10 mouse cellular contexts compared by ENCODE assay signal in genomic region chr9:52223509-52224113, GRCm38 (mm10). TPM values are rescaled to one million over a fixed set of nuclear protein-coding genes. Genes with fewer than 3 reads are reported as not detected.
A peak's percentile ranks its signal among the peaks of the same experiment; 100 is the strongest.
DNase-seq lines count a peak whose midpoint lies in the region; ATAC-seq lines count a peak whose summit lies in the region.
"Had no signal": no experiment of that assay in that cellular context is flagged by ENCODE, and none has a peak within 500 bp of the region (broad histone marks: within the 10 kb centered on the region; RNA-seq: fewer than 3 reads in every experiment).

No protein-coding gene starts in this region.

- H3K4me3 ChIP-seq in heart, embryonic 10.5 days: no peak overlapping the region
- no peak overlapping the region for H3K4me3 ChIP-seq in embryonic facial prominence, embryonic 14.5 days (ENCODE audit: low read depth, low read length)
- peak overlapping the region; percentile 14; the same call in 1 of the 2 replicates for H3K4me3 ChIP-seq in hindbrain, embryonic 16.5 days (ENCODE audit: low read length)
- no peak overlapping the region for H3K4me3 ChIP-seq in neural tube, embryonic 14.5 days (ENCODE audit: low read depth, low read length)
- H3K4me3 ChIP-seq in intestine, embryonic 15.5 days (replicated peaks): no peak overlapping the region
- H3K4me3 ChIP-seq: heart, embryonic 15.5 days; lung, embryonic 15.5 days had no signal

- no peak overlapping the region for H3K9ac ChIP-seq in embryonic facial prominence, embryonic 14.5 days (ENCODE audit: low read depth, low read length)
- H3K9ac ChIP-seq in hindbrain, embryonic 16.5 days (ENCODE audit: low read depth, low read length): peak overlapping the region; percentile 59
- H3K9ac ChIP-seq in neural tube, embryonic 14.5 days (replicated peaks; ENCODE audit: low read depth, low read length): no peak overlapping the region; the same call in 1 of the 2 replicates
- H3K9ac ChIP-seq in intestine, embryonic 15.5 days: no peak overlapping the region
- H3K9ac ChIP-seq: heart, embryonic 15.5 days; lung, embryonic 15.5 days had no signal

- ATAC-seq in embryonic facial prominence, embryonic 14.5 days (ENCODE audit: low read depth): 0 out of 2 replicates have a peak, but pooled peaks have one; percentile 50
- ATAC-seq in hindbrain, embryonic 16.5 days: peak; percentile 78
- ATAC-seq in neural tube, embryonic 14.5 days (ENCODE audit: low read depth): peak; percentile 79; the same call in 1 of the 2 replicates
- no peak for ATAC-seq in intestine, embryonic 15.5 days

- H3K27me3 ChIP-seq in heart, embryonic 10.5 days (ENCODE audit: insufficient read depth, poor library complexity, severe bottlenecking): no peaks in the 10 kb centered on the region
- no peaks in the 10 kb centered on the region for H3K27me3 ChIP-seq in embryonic facial prominence, embryonic 14.5 days (replicated peaks; ENCODE audit: control insufficient read depth, insufficient read depth, low read length)
- H3K27me3 ChIP-seq in hindbrain, embryonic 16.5 days (replicated peaks; ENCODE audit: control insufficient read depth, insufficient read depth, low read length): no peaks in the 10 kb centered on the region
- no peaks in the 10 kb centered on the region for H3K27me3 ChIP-seq in neural tube, embryonic 14.5 days (ENCODE audit: control insufficient read depth, insufficient read depth, low read length)
- H3K27me3 ChIP-seq in intestine, embryonic 15.5 days (replicated peaks): no peaks in the 10 kb centered on the region
- H3K27me3 ChIP-seq: heart, embryonic 15.5 days; lung, embryonic 15.5 days had no signal

- intact Hi-C loops in left cerebral cortex, postnatal 25 days (cut with DNase I): no loop called here

- H3K4me2 ChIP-seq in embryonic facial prominence, embryonic 14.5 days (ENCODE audit: low read depth, low read length): no peak overlapping the region
- H3K4me2 ChIP-seq in hindbrain, embryonic 16.5 days (ENCODE audit: low read length): peak overlapping the region; percentile 49
- peak overlapping the region; percentile 21; the same call in 1 of the 2 replicates for H3K4me2 ChIP-seq in neural tube, embryonic 14.5 days (ENCODE audit: low read depth, low read length)
- no peak overlapping the region for H3K4me2 ChIP-seq in intestine, embryonic 15.5 days (replicated peaks)
- H3K4me2 ChIP-seq: heart, embryonic 15.5 days; lung, embryonic 15.5 days had no signal

- no peaks in the 10 kb centered on the region for H3K9me3 ChIP-seq in heart, embryonic 10.5 days
- no peaks in the 10 kb centered on the region for H3K9me3 ChIP-seq in embryonic facial prominence, embryonic 14.5 days (ENCODE audit: control insufficient read depth, low read length)
- H3K9me3 ChIP-seq in hindbrain, embryonic 16.5 days (ENCODE audit: control insufficient read depth, low read length): no peaks in the 10 kb centered on the region
- no peaks in the 10 kb centered on the region for H3K9me3 ChIP-seq in neural tube, embryonic 14.5 days (ENCODE audit: control insufficient read depth, low read length)
- H3K9me3 ChIP-seq in intestine, embryonic 15.5 days: no peaks in the 10 kb centered on the region
- H3K9me3 ChIP-seq: heart, embryonic 15.5 days; lung, embryonic 15.5 days had no signal

- H3K27ac ChIP-seq in heart, embryonic 10.5 days: 0 out of 2 replicates have a peak overlapping the region, but pooled peaks have one; percentile 37
- no peak overlapping the region for H3K27ac ChIP-seq in embryonic facial prominence, embryonic 14.5 days (replicated peaks; ENCODE audit: low read depth, low read length)
- H3K27ac ChIP-seq in hindbrain, embryonic 16.5 days (ENCODE audit: low read depth, low read length): peak overlapping the region; percentile 70
- peak overlapping the region; percentile 66 for H3K27ac ChIP-seq in neural tube, embryonic 14.5 days (ENCODE audit: low read depth, low read length)
- no peak overlapping the region for H3K27ac ChIP-seq in intestine, embryonic 15.5 days
- H3K27ac ChIP-seq: heart, embryonic 15.5 days; lung, embryonic 15.5 days had no signal

- H3K4me1 ChIP-seq in heart, embryonic 10.5 days: peaks cover 9% of the 10 kb centered on the region; the same call in 1 of the 2 replicates
- H3K4me1 ChIP-seq in embryonic facial prominence, embryonic 14.5 days (ENCODE audit: control insufficient read depth, insufficient read depth, low read length): no peaks in the 10 kb centered on the region
- peaks cover 8% of the 10 kb centered on the region for H3K4me1 ChIP-seq in hindbrain, embryonic 16.5 days (ENCODE audit: control insufficient read depth, insufficient read depth, low read depth, low read length)
- H3K4me1 ChIP-seq in neural tube, embryonic 14.5 days (ENCODE audit: control insufficient read depth, insufficient read depth, low read length): 0 out of 2 replicates have a peak, but pooled peaks cover 8% of the 10 kb centered on the region
- H3K4me1 ChIP-seq in intestine, embryonic 15.5 days (replicated peaks): no peaks in the 10 kb centered on the region
- H3K4me1 ChIP-seq: heart, embryonic 15.5 days; lung, embryonic 15.5 days had no signal

- no peaks in the 10 kb centered on the region for H3K36me3 ChIP-seq in heart, embryonic 10.5 days
- no peaks in the 10 kb centered on the region for H3K36me3 ChIP-seq in embryonic facial prominence, embryonic 14.5 days (ENCODE audit: control insufficient read depth, insufficient read depth, low read length)
- H3K36me3 ChIP-seq in hindbrain, embryonic 16.5 days (ENCODE audit: control insufficient read depth, insufficient read depth, low read length): no peaks in the 10 kb centered on the region
- no peaks in the 10 kb centered on the region for H3K36me3 ChIP-seq in neural tube, embryonic 14.5 days (ENCODE audit: control insufficient read depth, insufficient read depth, low read length)
- no peaks in the 10 kb centered on the region for H3K36me3 ChIP-seq in intestine, embryonic 15.5 days
- H3K36me3 ChIP-seq: heart, embryonic 15.5 days; lung, embryonic 15.5 days had no signal

- DNase-seq in heart, embryonic 10.5 days (ENCODE audit: low spot score): no peak
- DNase-seq in heart, adult 8-10 months (ENCODE audit: low spot score): no peak
- no peak for DNase-seq in embryonic facial prominence, embryonic 14.5 days (ENCODE audit: low spot score)
- no peak for DNase-seq in urinary bladder, postnatal 4 days (ENCODE audit: low spot score in 2 of 2)
- no peak for DNase-seq in left cerebral cortex, postnatal 25 days (ENCODE audit: low spot score in 2 of 2)

- 39% methylated on average over 7 of the region's 7 CpGs for WGBS in heart, embryonic 10.5 days
- WGBS in embryonic facial prominence, embryonic 14.5 days: 28% methylated on average over 7 of the region's 7 CpGs
- WGBS in hindbrain, embryonic 16.5 days: 5% methylated on average over 7 of the region's 7 CpGs
- WGBS in neural tube, embryonic 14.5 days: 9% methylated on average over 7 of the region's 7 CpGs
- 49% methylated on average over 7 of the region's 7 CpGs for WGBS in intestine, embryonic 15.5 days

RNA-seq across cellular contexts. Expression of gene Zc3h12c, which starts 55.2 kb away (rescaled TPM):
- polyA plus RNA-seq in heart, embryonic 10.5 days (2016; fragmentation: Nextera tagmentation; extraction: Ambion mirVana): 2.5 and 2.6 TPM in 2 replicates
- 1 to 10 TPM; 8.2 to 9.2 (median 8.7) TPM for total RNA-seq in heart, adult 8-10 months (2022)
- 4.4 and 4.9 TPM in 2 replicates for polyA plus RNA-seq in embryonic facial prominence, embryonic 14.5 days (2014; fragmentation: Nextera tagmentation; extraction: Ambion mirVana)
- polyA plus RNA-seq in hindbrain, embryonic 16.5 days (2015; fragmentation: Nextera tagmentation; extraction: Ambion mirVana): 3.0 and 3.4 TPM in 2 replicates
- polyA plus RNA-seq in neural tube, embryonic 14.5 days (2014; fragmentation: Nextera tagmentation; extraction: Ambion mirVana): 7.6 and 8.1 TPM in 2 replicates
- total RNA-seq in left cerebral cortex, postnatal 25 days (2021): 10 to 100 TPM; 13.1 to 14.1 TPM
- 2.0 and 2.1 TPM in 2 replicates for polyA plus RNA-seq in intestine, embryonic 15.5 days (2015; fragmentation: Nextera tagmentation; extraction: Ambion mirVana)

Comparison
In these comparisons a context has a peak if more than half of its experiments do, and no peak if none do; other contexts are left out.
1. H3K27ac ChIP-seq: peak in heart, embryonic 10.5 days (single experiment), hindbrain, embryonic 16.5 days (single experiment) and neural tube, embryonic 14.5 days (single experiment); none in embryonic facial prominence, embryonic 14.5 days (single experiment) and intestine, embryonic 15.5 days (single experiment).
2. H3K4me2 ChIP-seq: peak in hindbrain, embryonic 16.5 days (single experiment) and neural tube, embryonic 14.5 days (single experiment); none in embryonic facial prominence, embryonic 14.5 days (single experiment) and intestine, embryonic 15.5 days (single experiment).